Mouse (Mus musculus): ENCODE measurements around the gene Scai. TPM values are rescaled to one million over a fixed set of nuclear protein-coding genes. Genes with fewer than 3 reads are reported as not detected.

Gene Scai
- total RNA-seq, 2 experiments from 2014 or later = 59.9 to 60.5 TPM

DNA sequence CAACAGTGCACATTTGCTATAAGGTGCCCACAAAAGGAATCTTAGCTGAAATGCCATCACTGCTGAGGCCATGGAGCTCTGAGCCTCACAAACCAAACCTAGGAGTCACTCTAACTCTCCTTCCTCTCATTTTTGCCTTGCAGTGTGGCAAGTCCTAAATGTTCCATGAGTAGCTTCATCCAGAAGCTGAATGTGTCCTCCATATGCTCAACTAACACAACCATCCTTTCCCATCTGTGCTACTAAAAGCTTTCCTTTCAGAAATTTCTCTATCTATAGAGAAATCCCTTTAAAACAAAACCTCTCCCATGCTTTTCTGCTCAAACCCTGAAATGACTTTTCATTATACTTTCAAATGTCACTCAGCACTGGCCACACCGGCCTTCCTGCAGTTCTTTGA lies 158.9 kb downstream of the Scai start:
- no peak for DNase-seq (ENCODE audit: low spot score in 2 of 2)
- intact Hi-C loops (cut with DNase I) = no loop called here

DNA sequence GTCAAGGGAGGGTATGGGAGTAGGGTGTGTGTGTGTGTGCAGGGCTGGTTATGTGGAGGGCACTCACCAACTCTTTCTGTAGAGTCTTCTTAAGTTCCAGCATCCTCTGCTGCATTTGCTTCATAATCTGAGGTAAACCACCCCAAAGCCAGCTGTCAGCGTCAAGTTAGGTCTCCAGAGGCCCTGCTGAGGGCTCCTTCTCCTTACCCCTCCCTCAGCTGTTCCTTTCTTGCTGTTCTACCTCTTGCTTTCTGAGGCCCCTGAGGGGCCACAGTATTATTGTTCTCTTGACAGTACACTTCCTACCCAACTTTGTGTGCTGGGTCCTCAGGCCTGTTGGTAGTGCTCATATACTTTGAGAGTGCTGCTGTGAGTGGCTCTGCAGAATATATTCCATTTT lies 170.5 kb downstream of the Scai start:
- no peak for DNase-seq (ENCODE audit: low spot score in 2 of 2)
- intact Hi-C loops (cut with DNase I) = no loop called here

DNA sequence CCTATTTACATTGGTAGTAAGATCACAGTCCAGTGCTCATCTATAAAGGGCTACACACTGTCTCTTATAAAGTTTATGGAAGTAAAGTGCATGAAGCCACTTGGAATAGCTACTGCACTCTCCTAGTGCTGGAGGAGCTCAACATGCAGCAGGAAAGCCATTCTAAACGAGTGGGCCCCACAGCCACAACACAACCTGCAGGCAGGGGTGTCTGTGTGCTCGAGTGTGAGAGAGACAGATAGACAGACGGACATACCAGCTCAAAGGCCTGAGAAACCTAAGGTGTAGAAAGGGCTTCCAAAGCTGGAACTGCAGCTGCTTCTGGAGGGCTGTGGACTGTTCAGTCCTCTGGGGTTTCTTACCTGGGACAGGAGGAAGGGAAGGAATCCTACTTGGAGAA lies 174.0 kb downstream of the Scai start:
- intact Hi-C loops (cut with DNase I) = no loop called here
- DNase-seq (ENCODE audit: low spot score in 2 of 2) = no peak

Other genes with a start within 250 kb of the Scai start
- under 1 TPM; 0.57 to 0.67 TPM for gene Wdr38, start 193.3 kb downstream of the Scai start, total RNA-seq (2021)
- gene Arpc5l, start 185.4 kb downstream of the Scai start, total RNA-seq (2021) = 100 to 1,000 TPM in 1 of 2 experiments, 10 to 100 TPM in 1; 98.6 to 106 TPM
- gene Rpl35, start 185.1 kb downstream of the Scai start, total RNA-seq (2021) = 100 to 1,000 TPM; 224 to 255 TPM
- 10 to 100 TPM; 24.1 to 37.1 TPM for gene Golga1, start 125.2 kb downstream of the Scai start, total RNA-seq (2021)
- gene Ppp6c, start 35.7 kb upstream of the Scai start, total RNA-seq (2021) = 10 to 100 TPM; 63.0 to 64.6 TPM

All from left cerebral cortex, postnatal 36 days (tissue).